Mouse (Mus musculus): ENCODE data around the gene Capza2. TPM values are rescaled to one million over a fixed set of nuclear protein-coding genes. Genes with fewer than 3 reads are reported as not detected.
A peak's percentile ranks its signal among the peaks of the same experiment; 100 is the strongest.

Gene Capza2
- polyA plus RNA-seq (2012; rRNA removed), result 9.1 and 17.6 TPM in 2 replicates

GRCm38 (mm10) chr6:17635615-17636284 is at the start of gene Capza2:
Capza2 (plus strand) TSS chr6:17636234.
- Histone ChIP-seq H3K4me1 (ENCODE audit: control insufficient read depth, insufficient read depth, low read length) (peaks cover 2% of the 10 kb centered on the region; the same call in 1 of the 2 replicates), H3K4me3 (replicated peaks; ENCODE audit: extremely low read depth, low read depth, low read length) (peak within 1 kb of the TSS; percentile 74)
- TF ChIP-seq POLR2A (IDR thresholded peaks at IDR 0.05; ENCODE audit: borderline replicate concordance, extremely low read depth, low read depth, low read length), result no peak
- no peak for TF ChIP-seq CTCF (IDR thresholded peaks at IDR 0.05; ENCODE audit: insufficient read depth, low read length)
- no peak for DNase-seq
- 46% methylated on average over 7 of the region's 7 CpGs for WGBS

GRCm38 (mm10) chr6:17589049-17589952 is 46.7 kb upstream of the Capza2 start:
- peak; percentile 98 for TF ChIP-seq CTCF (IDR thresholded peaks at IDR 0.05; ENCODE audit: insufficient read depth, low read length)
- no peak for TF ChIP-seq POLR2A (IDR thresholded peaks at IDR 0.05; ENCODE audit: borderline replicate concordance, extremely low read depth, low read depth, low read length)
- Histone ChIP-seq H3K4me3 (replicated peaks; ENCODE audit: extremely low read depth, low read depth, low read length) (no peak overlapping the region), H3K4me1 (ENCODE audit: control insufficient read depth, insufficient read depth, low read length) (no peaks in the 10 kb centered on the region)
- peak; percentile 73 for DNase-seq
- 31% methylated on average over 16 of the region's 16 CpGs for WGBS

GRCm38 (mm10) chr6:17589953-17590627 is 45.9 kb upstream of the Capza2 start:
- Histone ChIP-seq H3K4me1 (ENCODE audit: control insufficient read depth, insufficient read depth, low read length) (no peaks in the 10 kb centered on the region), H3K4me3 (replicated peaks; ENCODE audit: extremely low read depth, low read depth, low read length) (no peak overlapping the region)
- DNase-seq, result no peak
- TF ChIP-seq POLR2A (IDR thresholded peaks at IDR 0.05; ENCODE audit: borderline replicate concordance, extremely low read depth, low read depth, low read length) (no peak), CTCF (IDR thresholded peaks at IDR 0.05; ENCODE audit: insufficient read depth, low read length) (no peak)
- 41% methylated on average over 8 of the region's 8 CpGs for WGBS

GRCm38 (mm10) chr6:17593971-17594370 is 42.1 kb upstream of the Capza2 start:
- 80% methylated on average over 2 of the region's 2 CpGs for WGBS
- TF ChIP-seq POLR2A (IDR thresholded peaks at IDR 0.05; ENCODE audit: borderline replicate concordance, extremely low read depth, low read depth, low read length) (no peak), CTCF (IDR thresholded peaks at IDR 0.05; ENCODE audit: insufficient read depth, low read length) (no peak)
- H3K4me1 ChIP-seq (ENCODE audit: control insufficient read depth, insufficient read depth, low read length), result no peaks in the 10 kb centered on the region
- no peak overlapping the region for H3K4me3 ChIP-seq (replicated peaks; ENCODE audit: extremely low read depth, low read depth, low read length)
- DNase-seq, result no peak

GRCm38 (mm10) chr6:17595712-17596462 is 40.1 kb upstream of the Capza2 start:
- Histone ChIP-seq H3K4me1 (ENCODE audit: control insufficient read depth, insufficient read depth, low read length) (no peaks in the 10 kb centered on the region), H3K4me3 (replicated peaks; ENCODE audit: extremely low read depth, low read depth, low read length) (no peak overlapping the region)
- 49% methylated on average over 11 of the region's 11 CpGs for WGBS
- DNase-seq, result no peak
- no peak for TF ChIP-seq CTCF (IDR thresholded peaks at IDR 0.05; ENCODE audit: insufficient read depth, low read length)
- TF ChIP-seq POLR2A (IDR thresholded peaks at IDR 0.05; ENCODE audit: borderline replicate concordance, extremely low read depth, low read depth, low read length), result no peak

GRCm38 (mm10) chr6:17599373-17599772 is 36.7 kb upstream of the Capza2 start:
- Histone ChIP-seq H3K4me1 (ENCODE audit: control insufficient read depth, insufficient read depth, low read length) (no peaks in the 10 kb centered on the region), H3K4me3 (replicated peaks; ENCODE audit: extremely low read depth, low read depth, low read length) (no peak overlapping the region)
- DNase-seq, result no peak
- TF ChIP-seq POLR2A (IDR thresholded peaks at IDR 0.05; ENCODE audit: borderline replicate concordance, extremely low read depth, low read depth, low read length) (no peak), CTCF (IDR thresholded peaks at IDR 0.05; ENCODE audit: insufficient read depth, low read length) (no peak)
- WGBS, result 87% methylated on average over 5 of the region's 5 CpGs

- no peaks in the 10 kb centered on the region for H3K4me1 ChIP-seq (ENCODE audit: control insufficient read depth, insufficient read depth, low read length)
- WGBS, result 56% methylated on average over 2 of the region's 2 CpGs
- H3K4me3 ChIP-seq (replicated peaks; ENCODE audit: extremely low read depth, low read depth, low read length), result no peak overlapping the region
Measured at GRCm38 (mm10) chr6:17601526-17601925, 34.5 kb upstream of the Capza2 start.

GRCm38 (mm10) chr6:17606915-17607314 is 29.1 kb upstream of the Capza2 start:
- 82% methylated on average over 1 of the region's 1 CpGs for WGBS
- TF ChIP-seq POLR2A (IDR thresholded peaks at IDR 0.05; ENCODE audit: borderline replicate concordance, extremely low read depth, low read depth, low read length) (no peak), CTCF (IDR thresholded peaks at IDR 0.05; ENCODE audit: insufficient read depth, low read length) (no peak)
- DNase-seq, result no peak
- Histone ChIP-seq H3K4me1 (ENCODE audit: control insufficient read depth, insufficient read depth, low read length) (no peaks in the 10 kb centered on the region), H3K4me3 (replicated peaks; ENCODE audit: extremely low read depth, low read depth, low read length) (no peak overlapping the region)

More at GRCm38 (mm10) chr6:17601526-17601925, 34.5 kb upstream of the Capza2 start:
- TF ChIP-seq CTCF (IDR thresholded peaks at IDR 0.05; ENCODE audit: insufficient read depth, low read length) (no peak), POLR2A (IDR thresholded peaks at IDR 0.05; ENCODE audit: borderline replicate concordance, extremely low read depth, low read depth, low read length) (no peak)
- no peak for DNase-seq
